Mouse (Mus musculus) erythroblast, adult 5-6 weeks (primary cell): Measurements from ENCODE around the gene Parp11. TPM values are rescaled to one million over a fixed set of nuclear protein-coding genes. Genes with fewer than 3 reads are reported as not detected.
A peak's percentile ranks its signal among the peaks of the same experiment; 100 is the strongest.

Experiments
- ATAC-seq: replicated peaks from 2 replicates; pipeline ENCODE4 v1.8.0; 2016; ENCODE audit warnings: moderate number of reproducible peaks, mild to moderate bottlenecking, moderate TSS enrichment, inconsistent platforms; ENCODE audit not compliant: poor library complexity, low FRiP score, severe bottlenecking
- total RNA-seq, 2 experiments: library from RNA; stranded (forward) in 1 of 2; stranded (reverse) in 1 of 2; fragments of 150-400 nt in 1 of 2; fragments of 200-764, 138-1000 nt in 1 of 2; gene quantifications; 2 replicates each; pipeline versions ENCODE4 v1.2.3 to v1.2.4; 2015 to 2017; ENCODE audit warnings: low replicate concordance in 2 of 2

The Parp11 gene
- total RNA-seq (2015; ENCODE audit: low replicate concordance) (4.0 and 15.0 TPM in 2 replicates), total RNA-seq (2017; ENCODE audit: low replicate concordance) (24.2 and 25.0 TPM in 2 replicates)

DNA sequence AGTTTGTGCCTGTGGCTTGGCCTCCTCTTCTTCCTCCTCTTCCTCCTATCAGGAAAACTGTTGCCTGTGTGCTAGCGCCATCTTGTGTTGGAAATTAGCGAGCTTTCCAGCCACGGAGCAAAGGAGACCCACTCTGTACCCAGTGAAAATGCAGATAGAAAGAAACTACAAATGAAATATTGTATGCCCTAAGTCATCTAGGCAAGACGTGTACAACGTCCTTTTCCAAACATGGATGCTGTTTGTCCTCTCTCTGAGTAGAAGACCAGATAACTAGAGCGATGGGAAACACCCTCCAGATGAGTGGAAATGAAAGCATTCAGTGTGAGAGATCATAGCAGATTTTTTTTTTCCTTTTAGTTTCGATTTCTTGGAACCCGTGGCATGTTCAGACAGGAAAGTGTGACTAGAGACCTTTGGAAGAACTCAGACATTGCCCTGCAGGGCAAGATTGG lies at the start of gene Parp11:
Gene Parp11 (plus strand): TSS at position 405 of the 455 bp plus-strand sequence.
- ATAC-seq, result peak; percentile 66

DNA sequence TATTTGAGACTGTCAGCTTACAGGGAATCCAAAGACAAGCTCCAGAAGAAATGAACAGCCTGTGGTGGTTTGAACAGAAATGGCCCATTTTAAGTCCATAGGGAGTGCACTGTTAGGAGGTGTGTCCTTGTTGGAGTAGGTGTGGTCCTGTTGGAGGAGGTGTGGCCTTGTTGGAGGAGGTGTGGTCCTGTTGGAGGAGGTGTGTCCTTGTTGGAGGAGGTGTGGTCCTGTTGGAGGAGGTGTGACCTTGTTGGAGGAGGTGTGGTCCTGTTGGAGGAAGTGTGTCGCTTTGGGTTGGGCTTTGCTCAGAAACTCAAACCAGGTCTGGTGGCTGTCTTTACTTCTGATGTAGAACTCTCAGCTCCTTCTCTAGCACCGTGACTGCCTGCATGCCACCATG lies 48.6 kb upstream of the Parp11 start:
- ATAC-seq, result peak; percentile 80

- ATAC-seq, result no peak
These were observed 45.2 kb upstream of the Parp11 start for GRCm38 (mm10) chr6:127401419-127401818.

GRCm38 (mm10) chr6:127404070-127404810 lies 42.4 kb upstream of the Parp11 start:
- no peak for ATAC-seq

DNA sequence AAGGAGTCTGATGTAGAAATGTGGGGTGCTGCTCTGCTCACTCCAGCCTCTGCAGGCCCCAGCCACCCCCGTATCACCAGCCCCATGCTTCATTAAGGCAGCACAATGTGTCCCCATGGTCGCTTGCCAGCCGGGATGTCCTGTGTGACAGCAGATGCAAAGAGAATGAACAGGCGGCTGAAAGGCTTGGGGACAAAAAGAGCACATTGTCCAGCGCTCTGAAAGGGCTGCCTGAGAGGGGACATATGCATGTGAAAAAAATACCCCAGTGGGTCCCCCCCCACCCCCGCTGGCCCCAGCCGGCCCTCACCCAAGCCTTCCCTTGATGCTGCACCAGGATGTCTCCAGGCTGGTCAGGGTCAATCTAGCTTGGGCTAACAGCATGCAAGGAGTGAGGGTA lies 41.0 kb upstream of the Parp11 start:
- ATAC-seq, result no peak

- ATAC-seq, result no peak
These were observed 38.9 kb upstream of the Parp11 start for GRCm38 (mm10) chr6:127407742-127408141.

- ATAC-seq, result no peak
These were observed 29.0 kb upstream of the Parp11 start for GRCm38 (mm10) chr6:127417525-127418184.

DNA sequence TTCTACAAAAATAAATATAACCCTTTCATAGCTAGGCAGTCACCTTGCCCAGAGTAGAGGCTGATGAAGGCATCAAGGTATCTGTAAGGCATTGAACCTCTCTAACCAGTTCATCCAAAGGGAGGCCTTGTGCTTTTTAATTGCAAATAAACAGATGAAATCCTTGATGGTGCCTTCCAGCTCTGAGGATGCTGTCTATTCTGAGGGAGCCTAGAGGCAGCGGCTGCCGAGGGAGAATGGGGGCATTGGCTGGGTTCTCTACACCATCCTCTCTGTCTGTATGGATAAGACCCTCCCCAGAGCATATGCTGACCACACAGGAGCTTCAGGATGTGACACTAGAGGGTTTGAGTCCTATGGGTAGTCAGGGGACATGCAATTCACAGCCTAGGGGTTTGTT lies 28.3 kb upstream of the Parp11 start:
- no peak for ATAC-seq

DNA sequence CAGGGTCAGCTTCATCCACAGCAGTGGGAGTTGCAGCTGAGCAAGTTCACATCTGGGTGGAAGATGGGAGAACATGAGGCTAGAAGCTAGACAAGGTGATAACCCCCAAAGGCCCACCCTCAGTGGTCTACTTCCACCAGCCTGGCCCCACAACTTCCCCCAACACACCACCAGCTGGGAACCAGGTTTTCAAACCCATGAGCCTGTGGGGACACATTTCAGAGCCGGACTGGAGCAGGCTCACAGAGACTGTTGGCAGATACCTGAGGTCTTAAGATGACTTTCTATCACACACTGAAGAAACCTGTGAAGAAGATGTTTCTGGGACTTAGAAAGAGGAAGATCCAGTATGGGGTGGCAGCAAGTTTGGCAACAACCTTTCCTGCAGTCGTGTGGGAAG lies 26.5 kb upstream of the Parp11 start:
- no peak for ATAC-seq

- ATAC-seq, result no peak
These were observed 21.5 kb upstream of the Parp11 start for GRCm38 (mm10) chr6:127425095-127425494.

DNA sequence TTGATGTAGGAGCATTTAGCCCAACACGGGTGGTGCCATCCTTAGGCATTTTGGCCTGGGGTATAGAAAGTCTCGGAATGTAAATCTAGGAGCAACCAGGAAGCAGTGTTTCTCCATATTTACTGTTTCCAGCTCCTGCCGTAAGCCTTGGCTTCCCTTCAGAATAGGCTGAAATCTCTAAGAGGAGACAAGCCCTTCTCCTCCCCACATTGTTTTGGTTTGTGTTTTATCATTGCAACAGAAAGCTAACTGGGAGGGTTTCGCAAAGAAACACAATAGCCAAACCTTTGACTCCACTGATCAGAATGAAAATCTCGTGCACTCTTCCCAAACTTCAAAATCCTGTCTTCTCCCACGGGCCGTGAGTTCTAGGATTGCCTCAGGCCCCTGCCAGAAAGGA lies 15.9 kb upstream of the Parp11 start:
- ATAC-seq, result no peak

DNA sequence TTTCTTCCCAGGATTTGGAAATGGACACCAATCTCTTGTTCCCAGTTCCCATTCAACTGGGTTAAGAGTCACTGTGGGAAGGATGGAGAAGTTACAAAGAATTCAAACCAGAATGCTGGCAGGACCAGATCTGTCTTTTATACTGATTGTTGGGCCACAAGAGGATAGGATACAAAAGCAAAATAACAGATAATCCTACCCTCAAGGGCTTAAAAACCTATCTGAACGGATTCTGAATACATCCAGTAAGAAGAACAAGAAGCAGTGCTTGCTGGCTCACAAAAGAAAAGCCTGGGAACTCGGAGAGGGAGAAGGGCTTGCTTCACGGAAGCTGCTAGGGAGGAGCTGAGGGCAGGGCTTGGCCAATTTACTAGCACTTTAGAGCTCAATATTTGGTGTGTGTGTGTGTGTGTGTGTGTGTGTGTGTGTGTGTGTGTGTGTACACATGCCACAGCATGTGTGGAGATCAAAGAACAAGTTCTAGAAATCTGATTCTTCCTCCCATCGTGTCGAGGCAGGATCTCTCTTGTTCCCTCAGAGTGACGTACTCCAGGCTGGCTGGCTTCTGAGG lies 15.4 kb upstream of the Parp11 start:
- no peak for ATAC-seq

- no peak for ATAC-seq
These were observed 12.6 kb upstream of the Parp11 start for GRCm38 (mm10) chr6:127433886-127434647.

GRCm38 (mm10) chr6:127434648-127434984 lies 12.0 kb upstream of the Parp11 start:
- no peak for ATAC-seq

- no peak for ATAC-seq
These were observed 7.6 kb upstream of the Parp11 start for GRCm38 (mm10) chr6:127439063-127439462.

DNA sequence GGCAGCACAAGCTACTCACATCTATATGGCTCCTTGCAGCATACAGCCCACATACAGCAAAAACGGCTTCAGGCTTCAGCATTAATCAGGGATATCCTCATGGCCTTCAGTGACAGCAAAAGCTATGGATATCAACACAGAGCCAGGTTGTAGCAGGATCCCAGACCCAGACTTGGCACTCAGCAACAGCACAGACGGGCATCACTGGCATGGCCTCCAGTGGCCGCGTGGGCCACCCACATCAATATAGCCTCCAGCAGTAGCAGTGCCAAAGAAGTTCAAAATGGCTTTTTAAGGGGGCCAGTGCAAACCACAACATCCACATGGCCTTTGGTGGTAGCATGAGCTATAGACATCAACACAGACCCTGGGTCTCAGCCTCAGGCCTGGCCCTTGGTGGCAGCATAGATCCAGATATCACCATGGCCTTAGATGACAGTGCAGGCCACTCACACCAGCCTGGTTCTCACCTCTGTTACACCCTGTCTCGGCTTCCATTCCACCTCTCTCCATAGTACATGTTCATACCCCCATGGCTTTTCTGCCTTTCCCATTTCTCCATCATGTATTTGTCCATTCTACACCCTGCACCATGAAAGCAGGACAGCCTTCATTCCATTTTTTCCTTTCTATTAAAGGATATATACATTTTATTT lies 7.0 kb upstream of the Parp11 start:
- ATAC-seq, result no peak

DNA sequence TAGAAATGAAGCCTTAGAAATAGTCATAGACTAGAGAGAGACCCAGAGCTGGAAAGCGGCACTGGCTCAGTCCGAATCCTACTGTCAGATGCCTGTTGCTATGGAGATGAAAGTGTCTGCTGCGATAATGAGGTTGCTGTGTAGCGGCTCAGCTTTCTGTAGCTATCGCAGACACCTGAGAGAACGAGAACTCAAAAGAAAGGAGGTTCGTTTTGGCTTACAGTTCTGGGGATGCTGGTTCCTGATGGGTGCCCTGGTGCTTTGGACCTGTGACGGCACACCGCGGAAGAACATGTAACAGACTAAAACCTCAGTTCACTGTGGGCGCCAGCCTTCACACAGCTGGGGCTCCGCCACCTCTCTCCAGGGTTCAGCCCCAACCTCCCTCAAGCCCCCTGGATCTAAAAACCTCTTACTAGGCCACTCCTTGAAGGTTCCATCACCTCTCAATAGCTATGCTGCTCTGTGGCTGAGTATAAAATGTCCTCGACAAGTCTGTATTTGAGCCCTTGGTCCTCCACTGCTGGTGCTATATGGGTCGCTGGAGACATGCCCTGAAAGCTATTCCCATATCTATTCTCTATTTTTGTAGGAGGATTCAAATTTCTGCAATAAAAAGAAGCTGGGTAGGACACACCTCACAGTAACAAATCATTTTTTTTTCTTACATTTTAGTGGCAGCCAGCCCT lies 6.1 kb upstream of the Parp11 start:
- ATAC-seq, result no peak

DNA sequence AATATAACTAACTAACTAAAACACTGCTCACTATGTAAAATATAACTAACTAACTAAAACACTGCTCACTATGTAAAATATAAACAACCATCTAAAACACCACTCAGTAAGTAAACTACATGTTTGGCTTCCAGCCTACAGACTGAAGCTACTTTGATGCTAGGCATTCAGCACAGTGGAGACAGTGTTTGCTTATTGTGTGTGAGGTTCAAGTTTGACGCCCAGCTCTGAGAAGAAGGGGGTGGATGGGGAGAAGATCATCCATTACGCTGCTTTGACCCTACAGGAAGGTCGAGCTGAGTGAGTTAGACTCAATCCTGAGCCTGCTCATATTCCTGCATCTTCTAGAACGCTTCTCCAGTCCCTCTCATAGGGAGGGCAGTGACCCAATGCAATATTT lies 4.1 kb upstream of the Parp11 start:
- no peak for ATAC-seq

GRCm38 (mm10) chr6:127443910-127444309 lies 2.7 kb upstream of the Parp11 start:
- ATAC-seq, result peak; percentile 39
